Comparison of ENCODE assay signal across 19 mouse cellular contexts in the genomic region with DNA sequence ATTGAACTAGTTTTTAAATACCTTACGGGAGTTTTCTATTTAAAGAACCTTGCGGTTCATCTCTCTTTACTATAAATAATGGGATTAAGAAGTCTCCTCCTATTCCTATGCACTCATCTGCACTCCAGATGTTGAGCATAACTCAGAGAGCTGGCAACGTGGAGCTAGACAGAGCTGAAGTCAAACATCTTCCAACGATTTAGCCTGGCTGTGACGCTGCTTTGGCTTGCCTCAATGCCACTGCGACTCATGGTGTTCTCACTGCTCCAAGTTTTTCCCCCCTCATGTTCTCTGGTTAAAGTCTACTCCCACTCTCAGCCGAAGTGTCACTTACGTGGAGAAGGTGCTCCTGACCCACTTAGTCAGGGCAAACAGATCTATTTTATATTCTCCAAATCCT.
DNase-seq lines count a peak whose midpoint lies in the region; ATAC-seq and TF ChIP-seq lines count a peak whose summit lies in the region.
"Had no signal": no experiment of that assay in that cellular context is flagged by ENCODE, and none has a peak within 500 bp of the region (broad histone marks: within the 10 kb centered on the region; RNA-seq: fewer than 3 reads in every experiment).

No protein-coding gene starts in this region.

- H3K27me3 ChIP-seq in cerebellum, adult 2 months (ENCODE audit: control insufficient read depth, insufficient read depth, low read length) = no peaks in the 10 kb centered on the region; the same call in 1 of the 2 replicates
- H3K27me3 ChIP-seq: embryonic facial prominence, embryonic 13.5 days; heart, embryonic 12.5 days had no signal

- WGBS in cerebellum, adult 2 months = 88% methylated on average over 8 of the region's 8 CpGs

- no peak for TF ChIP-seq POLR2A in cerebellum, adult 2 months (IDR thresholded peaks at IDR 0.05; ENCODE audit: borderline replicate concordance, insufficient read depth, low read length)

- peak; percentile 62 for ATAC-seq in frontal cortex, adult (ENCODE audit: low TSS enrichment)
- ATAC-seq: forebrain, embryonic 14.5 days; intestine, postnatal 0 days had no signal

- DNase-seq in frontal cortex, adult 2 months (ENCODE audit: extremely low spot score in 1 of 2, low spot score in 1 of 2) = no peak
- DNase-seq in 3T3-L1 (ENCODE audit: low read depth, low spot score) = peak; percentile 2
- peak; percentile 67 for DNase-seq in brain, adult 2 months (ENCODE audit: low read depth, low spot score)
- DNase-seq in telencephalon, adult 2 months (ENCODE audit: low read depth, low spot score) = peak; percentile 32
- no peak for DNase-seq in cerebellum, adult 2 months
- DNase-seq: adrenal gland, postnatal 10 days; cerebellum, adult 11-12 months; cerebellum, adult 9-11 months; cerebellum, postnatal 36 days; gastrocnemius, postnatal 10 days had no signal

- no peak overlapping the region for H3K27ac ChIP-seq in cerebellum, adult 2 months (ENCODE audit: insufficient read depth, low read length)
- H3K27ac ChIP-seq: embryonic facial prominence, embryonic 13.5 days; forebrain, embryonic 10.5 days; hindbrain, embryonic 10.5 days; hindbrain, embryonic 14.5 days had no signal

- no peaks in the 10 kb centered on the region for H3K4me1 ChIP-seq in cerebellum, adult 2 months (ENCODE audit: control insufficient read depth, insufficient read depth, low read length)

- no peak overlapping the region for H3K4me3 ChIP-seq in cerebellum, adult 2 months (replicated peaks; ENCODE audit: insufficient read depth, low read depth, low read length)
- H3K4me3 ChIP-seq: embryonic facial prominence, embryonic 13.5 days; erythroblast, embryonic 14.5 days; forebrain, embryonic 10.5 days; heart, embryonic 12.5 days; hindbrain, embryonic 10.5 days had no signal

- no peak for TF ChIP-seq CTCF in cerebellum, adult 2 months (IDR thresholded peaks at IDR 0.05; ENCODE audit: borderline replicate concordance, insufficient read depth, low read depth, low read length)

Comparison
In these comparisons a context has a peak if more than half of its experiments do, and no peak if none do; other contexts are left out.
1. DNase-seq: peak in 3T3-L1 (single experiment), brain, adult 2 months (single experiment) and telencephalon, adult 2 months (single experiment); none in frontal cortex, adult 2 months (0 of 2) and cerebellum, adult 2 months (0 of 2).